Mouse (Mus musculus): ENCODE data around the gene Hdac10.

The Hdac10 gene

DNA sequence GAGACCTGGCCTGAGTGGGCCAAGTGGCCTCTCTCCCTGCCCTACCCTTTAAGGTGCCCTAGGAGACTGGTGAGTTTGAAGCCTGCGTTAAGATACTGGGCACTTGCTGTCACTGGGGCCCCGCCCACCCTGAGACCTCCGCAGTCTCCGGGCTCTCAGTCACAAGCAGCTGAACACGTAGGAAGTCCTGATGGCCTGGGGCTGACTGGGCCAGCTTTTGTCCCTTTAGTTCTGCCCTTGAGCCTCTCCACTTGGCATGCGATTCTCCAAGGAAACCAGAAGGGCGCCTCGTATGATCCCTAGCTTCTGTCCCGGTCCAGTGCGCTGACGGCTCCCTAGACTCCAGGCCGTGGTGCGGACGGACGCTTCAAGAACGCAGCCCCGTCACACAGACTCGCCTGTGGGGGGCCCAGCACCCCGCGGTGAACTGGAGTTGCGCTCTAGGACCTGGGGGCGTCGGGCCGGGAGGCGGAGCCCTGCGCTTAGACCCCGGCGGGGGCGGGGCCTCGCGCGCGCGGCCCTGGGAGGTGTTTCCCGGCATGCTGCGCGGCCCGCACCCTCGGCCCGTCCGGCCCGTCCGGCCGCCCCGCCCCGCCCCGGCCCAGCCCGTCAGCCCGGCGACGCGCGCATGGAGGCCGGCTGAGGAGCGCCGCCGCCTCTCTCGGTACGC is 52.9 kb downstream of the Hdac10 start:
- DNase-seq (ENCODE audit: low spot score in 2 of 2) = peak; percentile 77 to 82

DNA sequence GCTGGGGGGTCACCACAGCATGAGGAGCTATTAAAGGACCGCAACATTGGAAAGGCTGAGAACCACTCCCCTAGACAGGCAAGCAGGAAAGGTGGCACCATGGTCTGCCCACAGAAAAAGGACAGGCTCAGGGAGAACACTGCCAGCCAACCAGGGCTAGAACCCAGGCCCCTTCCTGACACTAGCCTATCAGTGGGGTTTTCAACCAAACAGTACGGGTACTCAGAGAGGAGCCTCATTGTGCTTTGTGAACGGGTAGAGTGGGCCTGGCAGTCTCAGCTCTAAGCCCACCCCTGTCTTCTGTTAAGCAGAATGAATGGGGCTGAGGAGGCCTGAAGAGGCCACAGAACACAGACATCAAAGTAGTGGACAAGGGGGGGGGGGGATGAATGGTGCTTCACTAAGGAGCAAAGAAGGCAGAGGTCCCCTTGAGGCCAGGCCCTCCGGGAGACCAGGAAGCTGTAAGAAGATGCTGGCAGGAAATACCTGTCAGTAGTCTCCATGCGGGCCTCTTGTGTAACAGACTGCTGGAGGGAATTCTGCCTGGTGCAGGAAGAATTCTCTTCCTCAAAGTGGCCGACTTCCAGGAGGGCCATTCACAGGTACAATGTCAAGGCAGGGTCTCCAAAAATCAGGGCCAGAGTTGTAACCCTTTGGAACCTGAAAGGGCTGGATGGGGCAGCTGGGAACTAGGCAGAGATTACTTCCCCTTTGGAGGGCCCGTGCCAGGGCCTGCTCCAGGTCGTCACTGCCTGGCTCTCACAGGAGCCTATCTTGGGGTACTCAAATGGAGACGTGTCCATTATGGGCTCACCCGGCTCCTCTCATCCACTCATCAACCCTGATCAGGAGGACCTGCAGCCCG is 53.7 kb downstream of the Hdac10 start, which contains the start of gene Trabd:
Trabd (plus strand) TSS at position 512 of the 865 bp plus-strand sequence.
- peak in 1 of 2 experiments; percentile 38 for DNase-seq (ENCODE audit: low spot score in 2 of 2)

DNA sequence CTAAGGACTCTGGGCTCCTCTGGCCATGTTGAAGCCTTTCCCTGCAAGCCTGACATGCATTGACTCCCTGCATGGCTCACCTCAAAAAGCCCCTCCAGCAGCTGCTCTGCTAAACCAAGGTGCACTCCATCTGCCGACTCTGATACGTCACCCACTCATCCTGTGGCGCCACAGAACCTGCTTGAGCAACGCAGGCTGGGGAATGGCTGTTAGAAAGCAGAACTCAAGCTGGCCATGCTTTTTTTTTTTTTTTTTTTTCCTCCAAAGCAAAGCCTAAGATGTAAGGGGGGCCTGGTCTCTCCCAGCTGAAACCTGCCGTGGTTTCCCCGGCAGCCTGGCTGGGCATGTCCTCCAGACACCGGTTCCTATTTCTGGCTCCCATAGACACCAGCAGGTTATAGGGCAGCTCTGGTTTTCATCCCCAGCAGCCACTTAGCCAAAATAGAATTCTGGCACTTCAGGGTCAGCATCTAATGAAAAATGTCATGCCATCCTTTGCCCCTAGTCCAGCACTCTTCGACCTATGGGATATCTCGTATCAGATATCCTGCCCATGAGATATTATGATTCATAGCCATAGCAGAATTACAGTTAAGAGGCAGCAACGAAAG is 54.4 kb downstream of the Hdac10 start:
- DNase-seq (ENCODE audit: low spot score in 2 of 2) = no peak
